Mouse (Mus musculus) lung, adult 2 months (tissue): ENCODE data around the gene Rhot1.

ENCODE experiments used
- CTCF ChIP-seq: fragments of 200-500 bp; IDR thresholded peaks from 2 replicates; pipeline ENCODE4 v1.5.1; 2011; ENCODE audit warnings: mild to moderate bottlenecking, low read length, control low read depth; ENCODE audit not compliant: insufficient read depth
- POLR2A ChIP-seq: fragments of 200-500 bp; IDR thresholded peaks from 2 replicates; pipeline ENCODE4 v1.6.1; 2011; ENCODE audit warnings: low read depth, mild to moderate bottlenecking, control low read depth, low read length, borderline replicate concordance; ENCODE audit errors: extremely low read depth

GRCm38 (mm10) chr11:80215291-80215690 is 6.5 kb downstream of the Rhot1 start:
- TF ChIP-seq CTCF (no peak), POLR2A (no peak)
